Mouse (Mus musculus) spleen, adult 2 months (tissue): ENCODE results near the gene Gpr183. TPM values are rescaled to one million over a fixed set of nuclear protein-coding genes. Genes with fewer than 3 reads are reported as not detected.

ENCODE experiments used
- DNase-seq, 2 experiments: peaks; one replicate each; pipeline versions ENCODE4 v3.0.0 to v3.0.0-alpha.2; 2012 to 2021; ENCODE audit warnings: low spot score in 2 of 2, low read depth in 1 of 2
- H3K27ac ChIP-seq: fragments of 200-500 bp; 2 replicates; pipeline ENCODE4 v1.5.1; 2012; ENCODE audit warnings: low read length, inconsistent platforms; ENCODE audit not compliant: insufficient read depth
- H3K27me3 ChIP-seq: fragments of 200-500 bp; 2 replicates; pipeline ENCODE4 v1.6.1; 2012; ENCODE audit warnings: mild to moderate bottlenecking, moderate library complexity, low read length, inconsistent platforms; ENCODE audit not compliant: control insufficient read depth, insufficient read depth
- H3K36me3 ChIP-seq: fragments of 200-500 bp; 2 replicates; pipeline ENCODE4 v1.6.1; 2012; ENCODE audit warnings: mild to moderate bottlenecking, low read length, inconsistent platforms; ENCODE audit not compliant: control insufficient read depth, insufficient read depth
- H3K4me1 ChIP-seq: fragments of 200-500 bp; 2 replicates; pipeline ENCODE4 v1.6.1; 2011; ENCODE audit warnings: inconsistent platforms; ENCODE audit not compliant: control insufficient read depth, insufficient read depth, insufficient read length
- H3K4me3 ChIP-seq: fragments of 200-500 bp; 2 replicates; pipeline ENCODE4 v1.5.1; 2011; ENCODE audit warnings: mild to moderate bottlenecking, inconsistent platforms; ENCODE audit not compliant: insufficient read depth, insufficient read length; ENCODE audit errors: extremely low read depth
- CTCF ChIP-seq: fragments of 200-500 bp; IDR thresholded peaks from 2 replicates; pipeline ENCODE4 v1.5.1; 2011; ENCODE audit warnings: mild to moderate bottlenecking, inconsistent platforms; ENCODE audit not compliant: insufficient read depth, insufficient read length, insufficient replicate concordance; ENCODE audit errors: extremely low read depth
- POLR2A ChIP-seq: fragments of 200-500 bp; IDR thresholded peaks from 2 replicates; pipeline ENCODE4 v1.6.1; 2011; ENCODE audit warnings: low read depth, low read length, inconsistent platforms
- WGBS: fragments of 180-500 bp; shearing (Covaris S2); methylation state at CpG from one replicate; pipeline ENCODE4 v1.1.7; 2018; 5-methylcytosine and 5-hydroxymethylcytosine counted together
- polyA plus RNA-seq: library from polyadenylated mRNA; depleted of rRNA; stranded (reverse); fragments of >200 nt; gene quantifications from 2 replicates; pipeline ENCODE4 v1.2.3, GENCODE M21; 2012

Gpr183 gene
- polyA plus RNA-seq, 1 experiment: 19.3 TPM

- Histone ChIP-seq H3K4me3 (no peak overlapping the region), H3K4me1 (peaks cover 38% of the 10 kb centered on the region), H3K36me3 (peaks cover 4% of the 10 kb centered on the region), H3K27ac (peak overlapping the region; percentile 94), H3K27me3 (no peaks in the 10 kb centered on the region)
- TF ChIP-seq CTCF: no peak
- no peak for TF ChIP-seq POLR2A
- WGBS: 87% methylated on average over 4 of the region's 4 CpGs
- DNase-seq: no peak
Observed at GRCm38 (mm10) chr14:122008261-122008660, 43.3 kb upstream of the Gpr183 start.

DNA sequence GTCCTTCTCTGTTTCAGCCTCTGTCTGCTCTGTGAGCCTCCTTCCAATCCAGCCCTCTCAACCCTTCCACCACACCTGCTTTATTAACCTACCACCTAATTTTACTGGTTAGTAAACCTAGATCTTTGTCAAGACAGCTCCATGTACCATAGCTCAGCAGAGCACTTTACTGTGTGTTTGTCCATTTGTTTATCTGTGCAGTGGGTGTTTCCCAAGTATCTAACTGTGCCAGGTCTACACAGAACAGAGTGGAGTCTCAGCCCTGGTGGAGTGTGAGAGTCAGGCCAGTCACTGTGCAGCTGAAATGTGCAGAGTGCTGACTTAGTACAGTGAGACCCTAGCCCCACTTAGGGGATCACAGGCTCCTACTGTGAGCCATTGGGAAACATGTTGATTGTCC lies 38.8 kb upstream of the Gpr183 start:
- Histone ChIP-seq H3K36me3 (no peaks in the 10 kb centered on the region; the same call in 1 of the 2 replicates), H3K27ac (no peak overlapping the region), H3K4me3 (no peak overlapping the region), H3K27me3 (no peaks in the 10 kb centered on the region), H3K4me1 (peaks cover 24% of the 10 kb centered on the region)
- TF ChIP-seq CTCF (no peak), POLR2A (no peak)
- no peak for DNase-seq

DNA sequence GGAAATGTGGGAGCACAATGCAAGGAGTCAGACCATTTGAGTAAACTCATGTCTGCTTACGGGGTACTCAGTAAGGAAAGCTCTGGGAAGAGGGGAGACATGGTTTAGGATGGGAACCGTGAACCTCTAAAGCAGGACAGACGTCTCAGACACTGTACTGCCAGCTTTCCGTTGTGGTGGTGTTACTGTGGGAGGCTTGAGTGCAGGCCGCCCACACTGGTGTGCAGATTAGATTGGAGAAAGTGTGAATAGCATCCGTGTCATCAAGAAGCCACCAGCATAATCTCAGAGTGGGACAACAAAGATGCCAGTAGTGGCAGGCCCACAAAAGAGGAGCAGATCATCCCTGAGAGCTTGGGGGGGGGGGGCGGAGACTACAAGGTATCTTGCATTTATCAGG lies 37.2 kb upstream of the Gpr183 start:
- 75% methylated on average over 6 of the region's 7 CpGs for WGBS
- Histone ChIP-seq H3K27me3 (no peaks in the 10 kb centered on the region), H3K27ac (no peak overlapping the region), H3K36me3 (no peaks in the 10 kb centered on the region), H3K4me1 (peaks cover 18% of the 10 kb centered on the region; the same call in 1 of the 2 replicates), H3K4me3 (no peak overlapping the region)
- TF ChIP-seq POLR2A (no peak), CTCF (no peak)
- DNase-seq: no peak

GRCm38 (mm10) chr14:122000346-122001105 lies 35.5 kb upstream of the Gpr183 start:
- Histone ChIP-seq H3K27me3 (no peaks in the 10 kb centered on the region), H3K4me1 (peaks cover 31% of the 10 kb centered on the region), H3K27ac (peak overlapping the region; percentile 58), H3K36me3 (no peaks in the 10 kb centered on the region), H3K4me3 (no peak overlapping the region)
- 77% methylated on average over 17 of the region's 17 CpGs for WGBS
- no peak for TF ChIP-seq POLR2A
- TF ChIP-seq CTCF: no peak
- no peak for DNase-seq

DNA sequence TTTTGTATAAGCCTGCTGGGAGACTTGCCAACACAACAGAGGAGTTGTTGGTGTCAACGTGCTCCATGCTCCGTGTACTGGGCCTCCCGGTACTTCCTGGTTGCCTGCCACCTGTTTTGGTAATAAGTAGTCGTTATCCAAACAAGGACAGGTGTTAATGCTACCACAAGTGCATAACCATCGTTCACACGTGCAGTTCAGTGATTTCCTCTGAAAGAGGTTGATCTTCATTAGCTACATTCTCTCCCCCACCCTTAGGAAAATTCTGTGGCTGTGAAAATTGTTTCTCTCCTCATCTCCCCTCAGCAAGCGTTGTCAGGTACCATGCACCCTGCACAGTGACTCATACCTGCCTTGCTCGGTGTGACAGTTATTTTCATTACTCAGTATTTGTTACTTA lies 34.5 kb upstream of the Gpr183 start:
- Histone ChIP-seq H3K36me3 (no peaks in the 10 kb centered on the region), H3K4me3 (no peak overlapping the region), H3K27ac (peak overlapping the region; percentile 31; the same call in 1 of the 2 replicates), H3K27me3 (no peaks in the 10 kb centered on the region), H3K4me1 (peaks cover 39% of the 10 kb centered on the region)
- TF ChIP-seq CTCF (no peak), POLR2A (no peak)
- no peak for DNase-seq
- WGBS: 65% methylated on average over 8 of the region's 8 CpGs

- Histone ChIP-seq H3K36me3 (no peaks in the 10 kb centered on the region), H3K27ac (peak overlapping the region; percentile 63; the same call in 1 of the 2 replicates)
- 77% methylated on average over 8 of the region's 8 CpGs for WGBS
Observed at GRCm38 (mm10) chr14:121996786-121997185, 31.8 kb upstream of the Gpr183 start.

DNA sequence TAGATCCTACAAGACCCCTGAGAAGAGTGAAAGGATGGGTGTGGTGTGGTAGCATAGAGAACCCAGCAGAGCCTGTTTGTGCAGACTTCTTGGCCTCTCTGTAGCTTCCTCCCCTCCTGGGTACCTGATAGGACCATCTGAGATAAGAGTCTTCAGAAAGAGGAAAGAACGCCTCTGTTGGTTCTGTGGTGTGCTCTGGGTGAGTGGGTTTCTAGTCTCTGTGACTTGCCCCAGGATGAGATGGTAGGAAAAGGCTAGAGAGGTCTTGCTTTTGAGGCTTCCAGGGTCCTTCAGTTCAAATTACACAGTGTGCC lies 30.5 kb upstream of the Gpr183 start:
- WGBS: 31% methylated on average over 1 of the region's 1 CpGs
- Histone ChIP-seq H3K36me3 (no peaks in the 10 kb centered on the region), H3K4me1 (peaks cover 42% of the 10 kb centered on the region), H3K27ac (peak overlapping the region; percentile 89), H3K27me3 (no peaks in the 10 kb centered on the region), H3K4me3 (no peak overlapping the region)
- DNase-seq: no peak
- TF ChIP-seq CTCF (no peak), POLR2A (no peak)

More at GRCm38 (mm10) chr14:121996786-121997185, 31.8 kb upstream of the Gpr183 start:
- H3K4me3 ChIP-seq: no peak overlapping the region
- peak in 1 of 2 experiments; percentile 64 for DNase-seq
- peaks cover 44% of the 10 kb centered on the region for H3K4me1 ChIP-seq
- no peak for TF ChIP-seq CTCF
- no peak for TF ChIP-seq POLR2A
- no peaks in the 10 kb centered on the region for H3K27me3 ChIP-seq
